In genomic region chr9:96652763-96653162, GRCm38 (mm10) we compare ENCODE assay signal across 11 mouse cellular contexts. TPM values are rescaled to one million over a fixed set of nuclear protein-coding genes. Genes with fewer than 3 reads are reported as not detected.
A peak's percentile ranks its signal among the peaks of the same experiment; 100 is the strongest.
DNase-seq lines count a peak whose midpoint lies in the region; ATAC-seq and TF ChIP-seq lines count a peak whose summit lies in the region.
"Had no signal": no experiment of that assay in that cellular context is flagged by ENCODE, and none has a peak within 500 bp of the region (broad histone marks: within the 10 kb centered on the region; RNA-seq: fewer than 3 reads in every experiment).

No protein-coding gene starts in this region.

- H3K27ac ChIP-seq in hindbrain, postnatal 0 days = no peak overlapping the region
- no peak overlapping the region for H3K27ac ChIP-seq in hindbrain, embryonic 12.5 days
- H3K27ac ChIP-seq in cerebellum, adult 2 months (ENCODE audit: insufficient read depth, low read length) = no peak overlapping the region
- H3K27ac ChIP-seq: forebrain, embryonic 10.5 days; hindbrain, embryonic 14.5 days; liver, embryonic 15.5 days had no signal

- no peaks in the 10 kb centered on the region for H3K9me3 ChIP-seq in hindbrain, postnatal 0 days (ENCODE audit: low read length)
- H3K9me3 ChIP-seq in hindbrain, embryonic 12.5 days (replicated peaks) = no peaks in the 10 kb centered on the region
- H3K9me3 ChIP-seq: forebrain, embryonic 10.5 days; liver, embryonic 15.5 days had no signal

- peak; percentile 27 for DNase-seq in hindbrain, postnatal 0 days (ENCODE audit: low spot score)
- DNase-seq in A20 (ENCODE audit: low read depth, low spot score) (peak; percentile 74), MN1 (ENCODE audit: low spot score) (peak; percentile 25)
- peak; percentile 35 for DNase-seq in lung, postnatal 10 days
- DNase-seq in frontal cortex, postnatal 14 days (ENCODE audit: low spot score in 2 of 2) = no peak
- DNase-seq in heart, adult 11 months = no peak
- DNase-seq in cerebellum, adult 2 months = no peak

- 62% methylated on average over 6 of the region's 6 CpGs for WGBS in hindbrain, postnatal 0 days
- WGBS in hindbrain, embryonic 12.5 days = 65% methylated on average over 6 of the region's 6 CpGs
- 61% methylated on average over 6 of the region's 6 CpGs for WGBS in cerebellum, adult 2 months

- H3K4me2 ChIP-seq in hindbrain, postnatal 0 days (ENCODE audit: low read depth, low read length) = no peak overlapping the region
- no peak overlapping the region for H3K4me2 ChIP-seq in hindbrain, embryonic 12.5 days (replicated peaks)
- H3K4me2 ChIP-seq: hindbrain, embryonic 14.5 days; liver, embryonic 15.5 days had no signal

- TF ChIP-seq POLR2A in cerebellum, adult 2 months (IDR thresholded peaks at IDR 0.05; ENCODE audit: borderline replicate concordance, insufficient read depth, low read length) = no peak

- no peak overlapping the region for H3K4me3 ChIP-seq in hindbrain, postnatal 0 days (ENCODE audit: low read length)
- no peak overlapping the region for H3K4me3 ChIP-seq in hindbrain, embryonic 12.5 days
- H3K4me3 ChIP-seq in cerebellum, adult 2 months (replicated peaks; ENCODE audit: insufficient read depth, low read depth, low read length) = no peak overlapping the region
- H3K4me3 ChIP-seq: forebrain, embryonic 10.5 days; liver, embryonic 15.5 days had no signal

- H3K27me3 ChIP-seq in hindbrain, postnatal 0 days (ENCODE audit: insufficient read depth, low read length) = no peaks in the 10 kb centered on the region
- H3K27me3 ChIP-seq in hindbrain, embryonic 12.5 days = no peaks in the 10 kb centered on the region
- H3K27me3 ChIP-seq in cerebellum, adult 2 months (ENCODE audit: control insufficient read depth, insufficient read depth, low read length) = no peaks in the 10 kb centered on the region
- H3K27me3 ChIP-seq: liver, embryonic 15.5 days had no signal

- no peaks in the 10 kb centered on the region for H3K4me1 ChIP-seq in hindbrain, postnatal 0 days (ENCODE audit: insufficient read depth, low read length)
- H3K4me1 ChIP-seq in hindbrain, embryonic 12.5 days = no peaks in the 10 kb centered on the region
- peaks cover 9% of the 10 kb centered on the region; the same call in 1 of the 2 replicates for H3K4me1 ChIP-seq in cerebellum, adult 2 months (ENCODE audit: control insufficient read depth, insufficient read depth, low read length)
- H3K4me1 ChIP-seq: forebrain, embryonic 10.5 days; liver, embryonic 15.5 days had no signal

- H3K9ac ChIP-seq in hindbrain, postnatal 0 days (replicated peaks; ENCODE audit: low read length) = no peak overlapping the region
- H3K9ac ChIP-seq in hindbrain, embryonic 12.5 days = no peak overlapping the region
- H3K9ac ChIP-seq: hindbrain, embryonic 14.5 days; liver, embryonic 15.5 days had no signal

- H3K36me3 ChIP-seq in hindbrain, postnatal 0 days (ENCODE audit: insufficient read depth, low read length) = no peaks in the 10 kb centered on the region
- H3K36me3 ChIP-seq in hindbrain, embryonic 12.5 days = no peaks in the 10 kb centered on the region
- H3K36me3 ChIP-seq: forebrain, embryonic 10.5 days; liver, embryonic 15.5 days had no signal

- peak; percentile 42 for TF ChIP-seq CTCF in hindbrain, postnatal 0 days (IDR thresholded peaks at IDR 0.05; ENCODE audit: low read depth)
- no peak; the same call in 1 of the 2 replicates for TF ChIP-seq CTCF in cerebellum, adult 2 months (IDR thresholded peaks at IDR 0.05; ENCODE audit: borderline replicate concordance, insufficient read depth, low read depth, low read length)

- no peak for ATAC-seq in hindbrain, postnatal 0 days
- ATAC-seq in hindbrain, embryonic 12.5 days (ENCODE audit: low FRiP score) = no peak

RNA-seq across cellular contexts. Expression of gene Rasa2, which starts 21.3 kb away (rescaled TPM):
- total RNA-seq in hindbrain, postnatal 0 days (2014; rRNA removed) = 12.0 and 13.2 TPM in 2 replicates
- 12.9 and 16.5 TPM in 2 replicates for polyA plus RNA-seq in hindbrain, postnatal 0 days (2015; fragmentation: Nextera tagmentation; extraction: Ambion mirVana)
- polyA plus RNA-seq in hindbrain, embryonic 12.5 days (2016; fragmentation: Nextera tagmentation; extraction: Ambion mirVana) = 20.2 and 20.4 TPM in 2 replicates
- 8.3 and 9.3 TPM in 2 replicates for polyA plus RNA-seq in cerebellum, adult 2 months (2012; rRNA removed)

Comparison
In these comparisons a context has a peak if more than half of its experiments do, and no peak if none do; other contexts are left out.
1. DNase-seq: peak in hindbrain, postnatal 0 days (single experiment), A20 (single experiment), MN1 (single experiment) and lung, postnatal 10 days (single experiment); none in frontal cortex, postnatal 14 days (0 of 2), heart, adult 11 months (single experiment) and cerebellum, adult 2 months (0 of 2).